Mouse (Mus musculus) cerebellum, postnatal 36 days (tissue): Measurements from ENCODE around the gene Cope.
A peak's percentile ranks its signal among the peaks of the same experiment; 100 is the strongest.

Experiments
- DNase-seq, 2 experiments: peaks; one replicate each; pipeline ENCODE4 v3.0.0; 2021 to 2022; ENCODE audit warnings: mixed read lengths in 2 of 2

Gene Cope

DNA sequence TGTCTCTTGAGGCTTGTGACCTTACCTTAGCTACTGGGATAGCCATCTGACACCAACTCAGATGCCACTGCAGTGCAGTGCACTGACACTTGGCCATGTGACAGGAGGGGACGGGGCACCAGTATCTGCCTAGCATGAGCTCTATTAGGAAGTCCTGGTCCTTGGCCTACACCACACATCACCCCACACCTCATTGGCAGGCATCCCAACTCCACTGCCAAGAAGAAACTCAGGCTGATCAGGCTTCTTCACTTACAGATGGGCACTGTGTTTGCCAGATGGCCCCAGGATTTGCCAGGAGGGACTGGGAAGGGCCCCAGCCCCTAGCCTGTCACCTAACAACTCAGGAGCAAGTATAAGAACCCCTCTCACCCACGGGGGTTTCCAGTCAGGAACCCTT is 11.1 kb downstream of the Cope start:
- DNase-seq, result no peak

DNA sequence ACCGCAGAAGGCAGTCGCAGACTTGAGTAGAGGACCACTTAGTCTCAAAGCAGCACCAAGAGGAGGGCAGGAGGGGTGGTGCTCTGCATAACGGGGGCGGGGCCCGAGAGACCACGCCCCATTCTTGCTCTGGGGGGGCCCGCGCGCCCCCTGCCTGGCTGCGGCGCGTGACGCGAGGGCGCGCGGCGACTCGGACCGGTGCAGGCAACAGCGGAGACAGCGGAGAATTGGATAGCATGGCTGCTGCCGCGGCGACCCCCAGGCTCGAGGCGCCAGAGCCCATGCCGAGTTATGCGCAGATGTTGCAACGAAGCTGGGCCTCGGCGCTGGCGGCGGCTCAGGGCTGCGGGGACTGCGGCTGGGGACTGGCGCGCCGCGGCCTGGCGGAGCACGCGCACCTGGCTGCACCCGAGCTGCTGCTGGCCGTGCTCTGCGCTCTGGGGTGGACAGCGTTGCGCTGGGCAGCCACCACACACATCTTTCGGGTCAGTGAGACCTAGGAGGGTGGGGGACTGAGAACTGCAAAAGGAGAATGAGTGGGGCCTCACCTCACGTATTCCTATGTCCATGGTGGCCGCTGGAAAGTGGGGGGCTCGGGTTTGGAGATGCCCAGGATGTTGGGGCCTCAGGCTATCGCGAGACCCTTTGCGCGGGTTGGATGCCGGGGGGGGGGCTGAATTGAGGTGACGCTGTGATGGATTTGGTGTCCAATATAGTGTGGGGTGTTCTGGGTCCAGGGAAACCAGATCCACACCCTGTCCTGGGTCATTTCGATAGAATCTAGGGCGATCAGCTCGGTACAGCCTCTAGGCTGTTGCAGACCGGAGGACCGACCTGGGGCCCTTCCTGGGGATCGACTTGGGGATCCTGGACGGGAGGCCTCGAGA is 13.5 kb downstream of the Cope start, which contains the start of gene Cers1:
Gene Cers1 (plus strand): TSS at position 152 of the 887 bp plus-strand sequence.
- DNase-seq, result peak; percentile 71 to 78

DNA sequence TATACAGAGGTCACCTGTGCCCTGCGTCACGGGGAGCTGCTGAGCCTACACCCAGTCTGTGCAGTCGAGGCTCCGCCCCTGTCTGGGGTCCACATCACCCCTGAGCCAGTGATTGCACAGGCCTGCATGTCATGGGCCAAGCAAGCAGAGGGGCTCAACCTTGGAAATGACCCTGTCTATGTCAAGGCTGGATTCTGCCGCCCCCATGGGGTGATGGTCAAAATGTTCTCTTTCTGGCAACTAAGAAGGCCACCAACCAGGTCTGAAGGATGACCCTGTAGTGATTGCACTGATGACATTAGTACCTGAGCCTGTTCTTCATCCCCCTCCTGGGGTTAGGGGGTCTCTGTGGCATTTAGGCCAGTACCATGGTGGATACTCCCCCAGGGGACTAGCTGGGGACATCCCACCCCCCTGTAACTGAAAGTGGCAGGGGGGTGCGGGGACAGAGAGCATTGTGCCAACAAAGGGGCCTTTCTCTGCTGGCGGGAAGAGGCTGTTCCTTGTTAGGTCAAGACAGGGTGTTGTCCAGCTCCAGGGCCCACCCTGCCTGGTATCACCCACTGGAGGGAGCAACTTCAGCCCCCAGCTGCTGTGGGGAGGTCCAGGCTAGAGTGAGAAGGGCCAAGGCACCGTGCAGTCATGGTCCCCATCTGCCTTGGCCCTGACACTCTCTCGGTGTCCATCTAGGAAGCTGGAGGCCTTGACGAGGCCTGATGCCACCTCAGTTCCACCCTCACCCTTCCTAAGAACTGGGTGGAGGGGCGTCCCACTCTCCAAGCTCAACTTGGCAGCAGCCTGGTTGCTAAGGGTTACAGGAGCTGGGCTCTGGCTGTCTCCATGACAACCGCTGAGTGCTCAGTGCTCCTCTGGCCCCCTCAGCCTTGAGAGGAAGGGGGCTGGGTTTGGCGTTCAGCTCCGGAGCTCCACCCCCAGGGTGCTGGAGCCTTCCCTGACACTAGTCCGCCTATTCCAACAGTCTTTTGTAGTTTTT is 14.5 kb downstream of the Cope start:
- peak; percentile 42 to 48 for DNase-seq

DNA sequence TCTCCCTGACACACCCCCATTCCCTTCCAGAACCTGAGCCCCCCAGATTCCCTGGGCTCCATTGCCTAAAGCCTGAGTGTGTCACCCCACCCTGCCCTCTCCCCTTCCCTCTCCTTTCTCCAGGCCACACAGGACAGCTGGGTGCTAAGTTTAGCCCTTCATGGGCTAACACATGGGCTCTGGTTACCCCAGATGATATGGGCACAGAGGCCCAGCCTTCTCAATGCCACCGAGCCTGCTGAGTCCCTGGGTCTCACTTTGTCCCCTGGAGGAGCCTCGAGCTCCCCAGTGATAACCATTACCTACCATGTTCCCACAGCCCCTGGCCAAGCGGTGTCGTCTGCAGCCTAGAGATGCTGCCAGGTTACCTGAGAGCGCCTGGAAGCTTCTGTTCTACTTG is 15.6 kb downstream of the Cope start:
- no peak for DNase-seq

DNA sequence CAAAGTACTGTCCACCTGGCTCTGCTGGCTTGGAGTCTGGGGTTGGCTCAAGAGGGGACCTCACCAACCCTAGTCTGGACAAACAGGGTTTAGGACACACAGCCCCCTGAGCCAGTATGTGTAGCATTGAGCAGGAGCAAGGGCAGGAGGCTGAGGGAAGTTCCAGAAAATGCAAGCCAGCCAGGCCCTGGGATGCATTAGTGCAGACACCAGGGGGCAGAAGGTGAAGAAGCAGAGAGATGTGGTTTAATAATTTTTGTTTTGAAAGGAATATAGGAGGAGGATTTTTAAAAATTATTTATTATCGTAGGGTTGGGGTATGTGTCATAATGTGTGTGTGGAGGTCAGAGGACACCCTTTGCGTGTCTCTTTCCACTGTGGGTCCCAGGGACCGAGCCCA is 21.4 kb downstream of the Cope start:
- DNase-seq, result no peak

DNA sequence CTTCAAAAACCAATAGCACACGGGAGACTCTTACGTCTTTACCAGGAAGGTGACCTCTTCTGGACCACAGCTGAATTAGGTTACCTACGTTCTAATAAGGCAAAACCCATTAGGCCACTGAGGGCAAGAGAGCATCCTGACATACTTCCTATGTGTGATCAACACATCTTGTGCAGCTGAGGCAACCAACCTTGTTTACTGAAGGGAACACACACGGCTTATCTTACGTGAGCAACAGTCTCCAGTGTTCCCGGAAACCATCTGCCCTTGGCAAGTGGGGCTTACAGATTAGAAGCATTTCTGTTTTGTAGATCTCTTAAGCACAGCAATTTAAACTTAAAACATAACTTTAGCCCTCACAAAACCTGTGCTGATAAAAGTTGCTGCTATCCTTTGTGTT is 25.2 kb downstream of the Cope start:
- DNase-seq, result no peak

DNA sequence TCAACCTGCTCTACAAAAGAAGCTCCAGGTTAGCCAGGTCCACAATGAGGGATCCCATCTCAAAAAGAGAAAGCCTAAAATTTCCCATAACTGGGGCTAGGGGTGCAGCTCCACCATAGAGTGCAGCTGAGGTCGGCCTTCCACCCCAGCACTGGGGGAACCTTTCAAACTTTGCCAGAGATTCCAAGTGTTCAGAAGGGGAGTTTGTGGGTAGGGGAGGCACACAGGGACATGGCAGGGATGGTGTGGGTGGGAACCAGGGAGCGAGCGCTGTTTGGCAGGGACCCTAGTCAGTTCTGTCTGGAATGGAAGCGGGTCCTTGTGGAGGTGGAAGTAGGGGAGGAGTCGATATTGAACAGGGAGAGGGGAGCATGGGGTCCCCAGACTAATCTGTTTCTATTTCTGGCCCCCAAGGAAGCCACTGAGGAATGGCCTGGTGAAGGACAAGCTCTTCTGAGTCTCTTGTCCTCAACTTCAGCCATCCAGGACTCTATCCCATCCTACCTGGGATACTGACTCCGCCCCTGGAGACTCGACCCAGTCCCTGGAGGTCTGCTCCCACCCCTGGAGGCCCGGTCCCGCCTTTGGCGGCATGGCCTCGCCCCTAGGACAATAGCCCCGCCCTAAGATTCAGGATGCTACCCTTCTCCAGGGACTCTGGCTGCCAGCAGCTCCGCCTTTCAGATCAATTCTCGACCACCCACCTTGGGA is 27.0 kb downstream of the Cope start, which contains the start of gene Gdf1:
Gene Gdf1 (plus strand): TSS at position 694 of the 711 bp plus-strand sequence.
- DNase-seq, result no peak

DNA sequence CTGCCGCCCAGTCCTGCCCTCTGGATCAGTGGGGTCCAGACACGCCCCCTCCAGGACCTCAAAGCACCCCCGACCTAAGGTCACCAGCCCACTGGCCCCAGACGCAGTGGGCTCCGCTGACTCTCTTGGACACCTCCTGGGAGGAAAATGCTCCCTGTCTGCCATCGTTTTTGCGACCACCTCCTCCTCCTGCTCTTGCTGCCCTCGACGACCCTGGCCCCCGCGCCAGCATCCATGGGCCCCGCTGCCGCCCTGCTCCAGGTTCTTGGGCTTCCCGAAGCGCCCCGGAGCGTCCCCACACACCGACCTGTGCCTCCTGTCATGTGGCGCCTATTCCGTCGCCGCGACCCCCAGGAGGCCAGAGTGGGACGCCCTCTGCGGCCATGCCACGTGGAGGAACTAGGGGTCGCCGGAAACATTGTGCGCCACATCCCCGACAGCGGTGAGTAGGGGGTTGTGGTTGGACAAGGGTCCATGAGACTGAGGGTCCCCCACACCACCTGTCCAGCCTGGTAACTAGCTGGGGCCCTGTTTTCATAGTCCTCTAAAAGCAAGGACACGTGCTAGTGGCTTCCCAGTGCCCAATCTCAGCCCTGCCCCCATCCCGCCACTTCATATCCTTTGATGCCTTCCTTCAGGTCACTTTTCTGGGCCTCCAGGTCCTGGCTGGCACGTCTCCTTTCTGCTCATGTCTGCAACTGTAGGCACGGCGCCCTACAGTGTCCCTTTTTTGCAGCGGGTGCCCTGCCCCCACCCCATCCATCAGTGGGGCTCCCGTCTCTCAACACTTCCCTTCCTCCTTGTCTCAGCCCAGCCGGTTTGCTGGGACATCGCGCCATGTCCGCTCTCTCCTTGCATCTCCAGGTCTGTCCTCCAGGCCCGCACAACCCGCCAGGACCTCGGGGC is 27.8 kb downstream of the Cope start:
- peak in 1 of 2 experiments; percentile 38 for DNase-seq

DNA sequence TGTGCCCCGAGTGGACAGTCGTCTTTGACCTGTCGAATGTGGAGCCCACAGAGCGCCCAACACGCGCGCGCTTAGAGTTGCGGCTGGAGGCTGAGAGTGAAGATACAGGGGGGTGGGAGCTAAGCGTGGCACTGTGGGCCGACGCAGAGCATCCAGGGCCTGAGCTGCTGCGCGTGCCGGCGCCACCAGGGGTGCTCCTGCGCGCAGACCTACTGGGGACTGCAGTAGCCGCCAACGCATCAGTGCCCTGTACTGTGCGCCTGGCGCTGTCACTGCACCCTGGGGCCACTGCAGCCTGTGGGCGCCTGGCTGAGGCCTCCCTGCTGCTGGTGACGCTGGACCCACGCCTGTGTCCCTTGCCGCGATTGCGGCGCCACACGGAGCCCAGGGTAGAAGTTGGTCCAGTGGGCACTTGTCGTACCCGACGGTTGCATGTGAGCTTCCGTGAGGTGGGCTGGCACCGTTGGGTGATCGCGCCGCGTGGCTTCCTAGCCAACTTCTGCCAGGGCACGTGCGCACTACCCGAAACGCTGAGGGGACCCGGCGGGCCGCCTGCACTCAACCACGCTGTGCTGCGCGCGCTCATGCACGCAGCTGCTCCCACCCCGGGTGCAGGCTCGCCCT is 28.5 kb downstream of the Cope start:
- DNase-seq, result peak; percentile 46 to 55

DNA sequence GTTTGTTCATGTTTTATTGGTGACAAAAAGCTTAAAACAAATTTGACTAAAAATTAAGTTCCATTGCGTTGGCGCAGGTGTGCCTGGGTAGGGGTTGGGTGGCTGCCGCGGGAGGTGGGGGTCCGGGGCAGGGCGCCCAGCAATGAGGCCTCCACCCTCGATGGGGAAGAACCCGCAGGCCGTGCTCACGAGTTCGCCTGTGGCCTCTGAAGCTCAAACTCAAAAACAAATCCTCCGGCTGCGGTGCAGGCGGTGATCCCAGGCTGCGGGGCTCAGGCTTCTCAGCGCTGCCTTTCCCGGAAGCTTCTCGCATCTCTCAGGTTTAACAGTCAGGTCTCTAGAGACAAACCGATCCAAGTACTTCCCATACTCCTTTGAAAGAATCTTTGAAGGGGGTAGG is 29.2 kb downstream of the Cope start:
- peak in 1 of 2 experiments; percentile 36 for DNase-seq

DNA sequence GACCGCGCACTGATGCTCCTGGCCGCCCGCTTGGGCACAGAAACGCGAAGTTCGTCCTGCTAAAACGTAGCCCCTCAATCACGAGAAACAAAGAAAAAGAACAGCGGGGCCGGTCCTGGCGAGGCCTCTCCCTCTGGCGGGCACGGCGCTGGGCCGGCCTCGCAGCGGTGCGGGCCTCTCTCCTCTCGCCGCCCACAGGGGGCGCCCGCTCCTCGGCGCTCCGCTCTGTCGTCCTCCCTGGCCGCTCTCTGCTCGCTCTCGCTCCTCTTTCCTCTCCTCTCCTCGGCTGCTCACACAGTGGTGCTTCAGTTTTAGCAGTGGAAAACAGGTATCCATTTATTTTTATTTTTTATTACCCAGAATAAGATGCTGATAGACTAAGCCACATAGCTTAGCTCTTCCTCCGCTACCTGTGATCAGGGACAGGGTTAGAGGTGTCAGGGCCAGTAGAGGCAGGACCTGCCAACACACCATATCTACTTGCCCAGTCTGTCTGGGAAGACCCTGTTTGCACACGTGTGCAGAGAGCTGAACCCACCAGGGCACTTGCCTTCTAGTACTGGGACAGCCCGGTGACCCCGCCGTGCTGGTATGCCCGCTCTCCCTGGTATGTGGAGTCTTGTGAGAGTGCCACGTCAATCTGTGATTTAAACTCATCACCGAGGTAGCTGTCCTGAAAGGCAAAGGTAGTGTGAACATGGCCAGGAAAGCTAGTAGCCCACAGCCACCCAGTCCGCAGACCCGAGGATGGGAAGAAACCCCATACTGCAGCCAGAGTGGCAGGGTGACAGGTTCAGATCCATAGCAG is 30.0 kb downstream of the Cope start:
- peak; percentile 82 to 89 for DNase-seq

DNA sequence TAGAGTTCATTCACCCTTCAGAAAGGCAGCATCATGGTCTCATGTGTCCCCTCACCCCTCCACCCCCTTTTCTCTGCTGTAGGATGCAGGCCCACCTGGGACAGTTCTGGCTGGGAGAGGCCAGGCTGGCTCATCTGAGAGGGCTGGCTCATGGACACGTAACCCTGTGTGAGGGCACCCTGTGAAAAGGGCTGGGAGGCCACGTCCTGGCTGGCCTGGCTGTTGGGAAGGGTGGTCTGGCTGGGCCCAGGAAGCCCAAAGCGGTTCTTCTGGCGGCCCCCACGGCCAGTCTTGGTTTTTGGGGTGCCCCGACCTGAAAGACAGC is 30.5 kb downstream of the Cope start:
- DNase-seq, result no peak

DNA sequence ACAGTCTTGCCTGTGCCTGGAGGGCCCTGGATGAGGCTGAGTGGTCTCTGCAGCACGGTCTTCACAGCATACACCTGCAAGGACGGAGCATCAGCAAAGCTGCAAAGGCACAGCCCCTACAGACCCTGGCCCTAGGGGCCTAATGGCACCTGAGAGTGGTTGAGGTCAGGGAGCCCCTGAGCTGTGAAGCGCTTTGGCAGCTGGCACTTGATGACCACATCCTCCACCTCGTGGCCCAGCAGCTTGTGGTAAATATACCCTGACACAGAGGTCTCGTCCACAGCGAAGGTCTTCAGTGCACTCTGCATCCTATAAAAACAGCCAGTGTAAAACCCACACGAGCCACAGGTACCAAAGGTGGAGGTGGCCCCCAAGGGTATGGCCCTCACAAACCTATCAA is 36.6 kb downstream of the Cope start:
- no peak for DNase-seq

DNA sequence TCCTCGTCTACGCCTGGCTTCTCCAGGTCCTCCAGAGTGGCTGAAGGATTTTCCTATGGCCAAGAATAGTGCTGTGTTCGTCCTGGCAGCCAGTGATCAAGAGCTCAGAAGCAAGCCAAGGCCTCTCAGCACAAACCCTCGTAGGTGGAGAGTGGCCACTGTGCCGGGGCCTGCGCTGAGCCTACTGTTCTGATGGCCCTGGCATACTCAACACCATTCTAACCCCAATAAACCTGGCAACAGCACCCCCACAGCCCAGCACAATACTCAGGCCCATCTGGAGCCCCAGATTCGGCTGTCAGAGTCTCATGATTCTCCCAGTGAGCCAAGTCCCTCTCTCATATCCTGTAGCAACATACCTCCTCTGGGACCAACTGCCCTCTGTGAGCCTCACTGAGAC is 38.3 kb downstream of the Cope start:
- peak in 1 of 2 experiments; percentile 52 for DNase-seq

DNA sequence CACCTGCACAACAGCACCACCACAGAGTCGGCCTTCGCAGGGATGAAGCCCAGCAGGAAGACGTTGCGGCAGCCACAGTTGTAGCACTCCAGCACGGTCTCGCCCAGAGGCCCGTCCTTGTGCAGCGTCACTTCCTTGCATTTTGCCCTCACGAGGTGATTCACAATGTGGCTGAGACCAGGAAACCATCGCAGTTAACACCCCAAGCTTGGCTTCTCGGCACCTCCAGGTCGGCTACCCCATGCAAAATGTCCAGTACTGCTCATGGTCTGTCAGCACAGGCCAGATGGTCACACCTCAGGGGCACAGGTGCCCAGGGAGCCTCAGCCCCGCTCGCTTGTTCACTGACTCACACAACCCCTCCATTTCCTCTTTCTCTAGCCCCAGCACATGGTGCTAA is 39.7 kb downstream of the Cope start:
- peak; percentile 64 to 70 for DNase-seq

DNA sequence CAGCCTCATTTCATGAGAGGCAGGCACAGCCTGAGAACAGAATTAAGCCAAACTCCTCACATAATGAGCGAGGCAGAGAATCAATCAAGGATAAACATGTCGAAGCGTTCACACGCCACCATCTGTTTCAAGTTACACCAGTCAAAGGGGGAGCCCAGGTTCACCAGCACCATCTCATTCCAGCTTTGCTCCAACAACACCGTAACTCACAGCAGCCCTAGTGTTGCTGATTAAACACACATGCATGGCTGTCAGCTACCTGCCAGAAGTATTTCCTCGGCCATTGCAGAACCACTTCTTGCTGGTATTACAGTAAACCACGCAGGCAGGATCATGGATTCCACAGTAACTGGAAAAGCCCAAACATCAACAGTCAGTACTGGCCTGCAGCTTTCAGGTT is 40.8 kb downstream of the Cope start:
- DNase-seq, result no peak

DNA sequence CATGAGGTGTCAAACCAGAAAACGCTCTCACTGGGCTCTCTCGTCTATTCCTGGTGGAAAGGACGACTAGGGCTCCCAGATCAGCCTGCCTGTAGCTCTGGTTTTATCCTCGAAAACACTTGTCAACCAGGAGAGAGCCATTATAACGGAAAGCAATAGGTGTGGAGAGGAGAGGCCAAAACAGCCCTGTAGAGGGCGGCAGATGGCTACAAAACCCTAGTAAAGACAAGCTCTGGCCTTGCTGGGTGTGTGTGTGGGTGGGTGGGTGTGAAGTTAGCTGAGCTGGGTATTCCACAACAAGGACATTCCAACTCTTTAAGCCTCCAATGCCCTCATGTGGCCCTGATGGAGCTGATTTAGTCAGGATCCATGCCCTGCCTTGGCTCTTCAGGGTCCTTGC is 41.4 kb downstream of the Cope start:
- DNase-seq, result peak; percentile 67 to 74

DNA sequence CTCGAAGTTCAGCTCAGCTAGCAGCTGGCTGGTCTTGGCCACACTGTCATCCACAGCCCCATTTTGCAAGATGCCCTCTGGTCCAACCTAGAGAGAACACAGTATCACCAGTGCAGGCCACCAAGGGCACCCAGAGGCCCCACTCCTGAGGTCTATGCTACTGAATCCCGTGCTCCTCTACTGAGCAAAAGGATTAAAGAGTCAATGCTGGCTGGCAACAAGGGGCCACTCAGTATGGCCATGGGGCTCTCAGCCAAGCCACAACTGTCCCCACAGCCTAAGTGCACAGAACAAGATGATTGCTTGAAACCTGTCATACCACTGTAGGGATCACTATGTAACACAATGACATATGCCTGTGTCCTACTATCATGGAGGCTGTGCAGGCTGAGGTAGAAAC is 42.0 kb downstream of the Cope start:
- DNase-seq, result no peak

DNA sequence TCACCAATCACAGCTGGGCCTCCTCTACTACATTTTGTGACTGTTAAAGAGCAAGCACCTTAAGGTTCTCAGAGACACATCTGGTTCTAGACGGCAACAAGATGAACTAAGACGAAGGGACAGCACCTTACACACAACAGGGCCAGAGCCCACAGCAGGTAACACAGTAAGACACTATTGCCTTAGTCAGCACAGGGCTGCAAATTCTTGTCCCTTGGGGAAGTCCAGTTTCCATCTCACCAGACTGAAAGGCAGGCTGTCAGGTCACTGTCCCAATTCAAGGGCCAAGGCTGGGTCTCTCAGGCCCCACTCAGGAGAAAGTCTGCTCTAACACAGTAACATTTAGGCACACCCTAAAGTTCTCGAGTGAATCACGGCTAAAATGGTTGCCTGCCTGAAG is 45.1 kb downstream of the Cope start:
- DNase-seq, result no peak

DNA sequence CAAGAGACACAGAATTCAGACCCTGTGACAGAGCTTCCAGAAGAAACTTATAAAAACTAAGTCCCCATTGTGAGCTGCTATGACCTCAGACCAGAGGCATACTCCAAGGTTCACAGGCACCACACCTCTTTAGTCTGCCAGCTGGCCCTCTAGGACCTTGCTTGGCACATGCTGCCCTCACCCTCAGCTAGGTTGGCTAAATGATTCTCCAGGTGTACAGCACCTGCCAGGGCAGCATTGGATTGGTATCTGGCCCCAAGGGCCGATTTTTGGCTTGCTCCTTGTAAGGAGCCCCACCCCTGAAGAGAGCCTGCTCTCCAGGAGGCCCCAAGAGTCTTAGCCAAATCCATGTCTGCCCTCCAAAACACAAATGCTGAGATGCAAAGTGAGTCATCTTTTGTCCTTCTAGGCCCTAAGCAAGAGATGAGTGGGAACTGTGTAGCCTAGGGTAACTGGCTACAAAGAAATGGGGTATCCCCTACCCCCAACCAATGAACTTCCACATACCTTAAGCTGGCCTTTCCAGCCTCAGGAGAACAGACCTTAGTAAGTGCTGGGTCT is 45.6 kb downstream of the Cope start:
- no peak for DNase-seq
